Mouse (Mus musculus) lung, embryonic 14.5 days (tissue): ENCODE results near the gene Gpr6. TPM values are rescaled to one million over a fixed set of nuclear protein-coding genes. Genes with fewer than 3 reads are reported as not detected.

ENCODE experiments used
- ATAC-seq: fragments of 200-750 bp; cut with Nextera tagmentation; 2 replicates; pipeline ENCODE4 v1.8.0; 2017; ENCODE audit warnings: mild to moderate bottlenecking, moderate TSS enrichment, moderate library complexity; ENCODE audit not compliant: insufficient read depth
- DNase-seq: peaks from one replicate; pipeline ENCODE4 v3.0.0-alpha.2; 2015
- H3K27ac ChIP-seq: fragments of 300-500 bp; sonication (generic); 2 replicates; pipeline ENCODE4 v1.5.1; 2014; ENCODE audit warnings: low read depth, mild to moderate bottlenecking, moderate library complexity
- H3K27me3 ChIP-seq: fragments of 300-500 bp; sonication (generic); 2 replicates; pipeline ENCODE4 v1.6.1; 2014; ENCODE audit warnings: low read length, control low read depth; ENCODE audit not compliant: insufficient read depth
- H3K36me3 ChIP-seq: fragments of 300-500 bp; sonication (generic); 2 replicates; pipeline ENCODE4 v1.6.1; 2014; ENCODE audit warnings: control low read depth; ENCODE audit not compliant: insufficient read depth
- H3K4me1 ChIP-seq: fragments of 300-500 bp; sonication (generic); 2 replicates; pipeline ENCODE4 v1.6.1; 2014; ENCODE audit warnings: antibody characterized with exemption, control low read depth; ENCODE audit not compliant: insufficient read depth
- H3K4me2 ChIP-seq: fragments of 300-500 bp; sonication (generic); 2 replicates; pipeline ENCODE4 v1.6.1; 2014; ENCODE audit warnings: mild to moderate bottlenecking
- H3K4me3 ChIP-seq: fragments of 300-500 bp; sonication (generic); 2 replicates; pipeline ENCODE4 v1.5.1; 2014; ENCODE audit warnings: low read depth, low read length
- H3K9ac ChIP-seq: fragments of 300-500 bp; sonication (generic); 2 replicates; pipeline ENCODE4 v1.6.1; 2014
- H3K9me3 ChIP-seq: fragments of 300-500 bp; sonication (generic); 2 replicates; pipeline ENCODE4 v1.6.1; 2016; ENCODE audit warnings: low read depth, low read length, control low read depth
- CTCF ChIP-seq: IDR thresholded peaks from 2 replicates; pipeline ENCODE4 v1.5.1; 2016; ENCODE audit warnings: antibody characterized with exemption, low read depth
- WGBS: fragments of 180-500 bp; shearing (Covaris S2); extraction: QIAGEN DNeasy Blood & Tissue Kit; methylation state at CpG from one replicate; pipeline ENCODE4 v1.1.7; 2014; 5-methylcytosine and 5-hydroxymethylcytosine counted together
- polyA plus RNA-seq: library from polyadenylated mRNA; unstranded; fragments of >200 nt; fragmentation: Nextera tagmentation; extraction: Ambion mirVana; gene quantifications from 2 replicates; pipeline ENCODE4 v1.2.1, GENCODE M21; 2014

Gene Gpr6
- polyA plus RNA-seq, 1 experiment from 2014 or later = not detected

DNA sequence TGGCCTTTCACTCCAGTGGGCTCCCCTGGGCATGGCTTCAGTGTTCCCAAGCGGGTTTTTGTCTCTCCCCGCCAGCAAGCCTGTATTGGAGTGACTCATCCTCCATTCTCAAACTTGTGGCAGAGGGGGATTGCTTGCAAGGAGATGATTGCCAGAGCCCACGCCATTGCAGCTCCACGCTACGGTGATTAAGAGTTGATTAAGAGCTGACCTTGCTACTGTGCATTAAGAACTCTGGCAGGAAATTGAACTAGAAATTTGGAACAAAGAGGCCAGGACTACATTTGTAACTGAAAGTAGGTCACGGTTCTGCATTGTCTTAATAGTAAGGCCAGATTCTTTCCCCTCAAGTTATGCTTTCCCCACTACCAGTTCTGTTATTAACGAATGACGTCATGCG lies 16.5 kb downstream of the Gpr6 start:
- Histone ChIP-seq H3K27me3 (no peaks in the 10 kb centered on the region), H3K4me2 (no peak overlapping the region), H3K9me3 (no peaks in the 10 kb centered on the region), H3K4me3 (no peak overlapping the region), H3K36me3 (no peaks in the 10 kb centered on the region), H3K9ac (no peak overlapping the region), H3K4me1 (no peaks in the 10 kb centered on the region), H3K27ac (no peak overlapping the region)
- ATAC-seq = no peak
- TF ChIP-seq CTCF = no peak
- DNase-seq = no peak
- WGBS = 77% methylated on average over 9 of the region's 9 CpGs

DNA sequence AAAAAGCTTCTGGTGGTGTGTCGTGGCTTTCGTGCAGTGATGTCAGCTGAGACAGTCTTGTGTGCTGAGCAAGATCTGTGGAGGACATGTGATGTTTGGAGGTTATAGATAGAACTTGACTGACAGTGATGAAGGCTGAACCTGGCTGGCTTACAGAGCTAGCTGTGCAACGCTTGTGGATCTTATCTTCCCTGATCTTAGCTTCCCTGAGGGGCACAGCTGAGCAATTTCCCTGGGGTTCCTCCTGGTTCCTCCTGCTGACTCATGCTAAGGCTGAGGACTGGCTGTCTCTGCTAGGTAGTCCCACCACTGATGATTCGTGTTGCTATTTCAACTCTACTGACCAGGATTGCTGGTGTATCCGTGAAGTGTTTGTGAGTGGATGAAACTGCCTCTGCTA lies 18.1 kb downstream of the Gpr6 start:
- ATAC-seq = no peak
- Histone ChIP-seq H3K4me3 (no peak overlapping the region), H3K9me3 (no peaks in the 10 kb centered on the region), H3K4me2 (no peak overlapping the region), H3K9ac (no peak overlapping the region), H3K36me3 (no peaks in the 10 kb centered on the region), H3K27me3 (no peaks in the 10 kb centered on the region), H3K4me1 (no peaks in the 10 kb centered on the region), H3K27ac (no peak overlapping the region)
- WGBS = 75% methylated on average over 5 of the region's 5 CpGs
- TF ChIP-seq CTCF = no peak
- DNase-seq = no peak

DNA sequence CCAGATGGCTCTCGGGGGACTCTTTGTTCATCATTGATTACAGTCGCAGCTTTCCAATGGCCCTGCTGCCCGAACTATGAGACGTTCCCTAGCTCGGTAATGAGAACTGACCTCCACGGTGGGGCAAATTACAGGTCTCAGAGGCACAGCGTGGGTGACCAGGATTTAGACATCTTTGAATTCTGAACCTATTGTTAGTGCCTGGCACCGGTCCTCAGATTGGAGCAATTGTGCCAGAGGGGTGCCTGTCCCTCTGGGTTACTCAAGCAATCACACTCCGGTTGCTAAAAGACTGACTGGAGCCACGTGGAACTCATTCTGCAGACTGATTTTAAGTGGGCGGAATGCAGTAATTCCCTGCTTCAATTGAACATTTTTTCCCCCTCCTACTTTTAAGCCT lies 29.8 kb downstream of the Gpr6 start:
- no peaks in the 10 kb centered on the region for H3K4me1 ChIP-seq
- no peak for TF ChIP-seq CTCF
- no peak overlapping the region for H3K4me3 ChIP-seq
- no peak overlapping the region for H3K27ac ChIP-seq
- WGBS = 76% methylated on average over 11 of the region's 11 CpGs
- H3K4me2 ChIP-seq = no peak overlapping the region
- no peak overlapping the region for H3K9ac ChIP-seq
- no peaks in the 10 kb centered on the region for H3K9me3 ChIP-seq
- no peaks in the 10 kb centered on the region for H3K27me3 ChIP-seq
- no peaks in the 10 kb centered on the region for H3K36me3 ChIP-seq
- no peak for ATAC-seq
- no peak for DNase-seq

DNA sequence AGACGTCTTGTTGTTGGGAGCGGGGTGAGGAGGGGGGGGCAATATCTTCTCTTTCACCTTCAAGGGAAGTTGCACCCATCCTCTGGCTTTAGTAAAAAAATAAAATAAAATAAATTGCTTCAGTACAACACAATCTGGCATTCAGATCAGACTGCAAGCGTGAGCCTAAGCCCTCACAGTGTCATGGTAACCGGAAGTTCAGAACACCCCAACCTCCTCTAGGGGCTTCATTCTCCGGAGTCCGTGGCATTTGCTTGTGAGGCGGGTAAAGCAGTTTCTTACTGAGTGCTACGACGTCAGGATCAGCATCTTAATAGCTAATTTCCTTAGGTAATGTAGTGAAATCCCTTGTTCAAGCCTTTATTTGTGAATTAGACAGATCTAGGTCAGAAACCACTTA lies 30.6 kb downstream of the Gpr6 start:
- no peaks in the 10 kb centered on the region for H3K9me3 ChIP-seq
- H3K4me2 ChIP-seq = no peak overlapping the region
- DNase-seq = no peak
- H3K4me3 ChIP-seq = no peak overlapping the region
- no peak for TF ChIP-seq CTCF
- H3K9ac ChIP-seq = no peak overlapping the region
- H3K4me1 ChIP-seq = no peaks in the 10 kb centered on the region
- ATAC-seq = no peak
- WGBS = 78% methylated on average over 9 of the region's 9 CpGs
- H3K27ac ChIP-seq = no peak overlapping the region
- H3K36me3 ChIP-seq = no peaks in the 10 kb centered on the region
- no peaks in the 10 kb centered on the region for H3K27me3 ChIP-seq

GRCm38 (mm10) chr10:41040530-41041085 lies 31.5 kb downstream of the Gpr6 start:
- no peak overlapping the region for H3K9ac ChIP-seq
- no peak overlapping the region for H3K27ac ChIP-seq
- no peaks in the 10 kb centered on the region for H3K4me1 ChIP-seq
- no peaks in the 10 kb centered on the region for H3K36me3 ChIP-seq
- no peak overlapping the region for H3K4me3 ChIP-seq
- DNase-seq (no peak), ATAC-seq (peak; percentile 49; the same call in 1 of the 2 replicates)
- no peak overlapping the region for H3K4me2 ChIP-seq
- H3K9me3 ChIP-seq = no peaks in the 10 kb centered on the region
- H3K27me3 ChIP-seq = no peaks in the 10 kb centered on the region
- TF ChIP-seq CTCF = no peak

DNA sequence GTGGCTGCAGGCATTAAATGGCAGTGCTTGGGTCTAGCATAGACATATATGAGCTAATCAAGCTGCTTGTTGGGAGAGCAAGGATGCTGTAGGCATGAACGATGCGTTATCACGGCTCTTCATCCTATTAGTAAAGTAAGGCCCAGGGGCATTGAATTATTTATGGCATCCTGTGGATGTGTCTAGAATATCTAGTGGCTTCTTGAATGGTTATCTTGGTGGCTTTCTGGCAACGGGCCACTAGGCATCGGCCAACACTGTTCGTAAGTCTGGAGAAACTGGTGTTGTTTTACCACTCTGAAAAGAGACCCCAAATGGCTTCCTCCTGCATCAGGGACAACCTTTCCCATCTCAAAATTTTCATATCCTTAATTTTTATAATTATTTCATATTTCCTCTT lies 33.6 kb downstream of the Gpr6 start:
- DNase-seq (no peak), ATAC-seq (no peak)
- no peak overlapping the region for H3K27ac ChIP-seq
- no peaks in the 10 kb centered on the region for H3K4me1 ChIP-seq
- H3K9me3 ChIP-seq = no peaks in the 10 kb centered on the region
- no peak overlapping the region for H3K9ac ChIP-seq
- H3K4me3 ChIP-seq = no peak overlapping the region
- 83% methylated on average over 6 of the region's 6 CpGs for WGBS
- H3K36me3 ChIP-seq = no peaks in the 10 kb centered on the region
- no peak for TF ChIP-seq CTCF
- no peak overlapping the region for H3K4me2 ChIP-seq
- no peaks in the 10 kb centered on the region for H3K27me3 ChIP-seq

DNA sequence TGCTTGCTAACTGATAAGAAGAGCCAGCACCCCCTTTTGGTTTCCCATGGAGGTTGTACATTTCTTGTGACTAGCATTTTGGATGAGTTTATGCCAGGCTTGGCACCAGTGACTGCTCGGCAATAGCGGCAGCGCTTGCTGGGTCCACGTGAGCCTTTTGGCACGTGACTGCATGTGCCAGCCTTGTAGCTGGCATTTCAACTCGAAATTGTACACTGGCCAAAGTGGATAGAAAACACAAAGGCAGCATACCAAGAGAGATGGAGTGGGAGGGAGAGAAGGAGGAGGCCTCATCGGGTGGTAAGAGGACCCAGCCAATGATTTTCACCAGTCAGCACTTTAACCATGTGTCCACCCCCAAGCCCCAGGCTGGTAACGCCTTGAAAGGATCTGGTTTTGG lies 34.4 kb downstream of the Gpr6 start:
- H3K4me3 ChIP-seq = no peak overlapping the region
- no peaks in the 10 kb centered on the region for H3K27me3 ChIP-seq
- no peaks in the 10 kb centered on the region for H3K9me3 ChIP-seq
- no peak overlapping the region for H3K9ac ChIP-seq
- H3K4me2 ChIP-seq = no peak overlapping the region
- TF ChIP-seq CTCF = no peak
- H3K4me1 ChIP-seq = no peaks in the 10 kb centered on the region
- ATAC-seq (no peak), DNase-seq (no peak)
- 66% methylated on average over 8 of the region's 8 CpGs for WGBS
- no peaks in the 10 kb centered on the region for H3K36me3 ChIP-seq
- H3K27ac ChIP-seq = no peak overlapping the region

DNA sequence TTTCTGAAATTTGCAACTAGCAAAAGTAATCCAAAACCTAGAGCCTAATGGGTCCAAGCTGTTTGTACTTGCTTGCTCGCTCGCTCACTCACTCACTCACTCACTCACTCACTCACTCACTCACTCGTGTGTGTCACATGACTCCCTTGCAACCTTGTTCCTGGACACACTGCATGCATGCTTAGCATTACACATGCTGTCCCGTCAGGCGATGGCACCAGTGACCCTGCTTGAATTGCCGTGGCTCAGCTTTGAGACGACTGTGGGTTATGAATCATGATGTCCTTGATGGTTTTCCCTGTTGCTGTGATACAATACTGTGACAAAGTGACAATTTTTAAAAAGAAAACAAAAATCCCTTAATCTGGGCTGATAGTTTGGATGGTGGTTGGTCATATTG lies 39.3 kb downstream of the Gpr6 start:
- H3K36me3 ChIP-seq = no peaks in the 10 kb centered on the region
- no peak for TF ChIP-seq CTCF
- no peak overlapping the region for H3K4me2 ChIP-seq
- no peaks in the 10 kb centered on the region for H3K4me1 ChIP-seq
- DNase-seq (no peak), ATAC-seq (no peak)
- H3K4me3 ChIP-seq = no peak overlapping the region
- no peaks in the 10 kb centered on the region for H3K9me3 ChIP-seq
- H3K9ac ChIP-seq = no peak overlapping the region
- WGBS = 69% methylated on average over 7 of the region's 7 CpGs
- no peak overlapping the region for H3K27ac ChIP-seq
- no peaks in the 10 kb centered on the region for H3K27me3 ChIP-seq
